Mouse (Mus musculus) liver, adult 2 months (tissue): Measurements from ENCODE around the gene Esrra.

Experiments
- CTCF ChIP-seq: fragments of 200-500 bp; IDR thresholded peaks from 2 replicates; pipeline ENCODE4 v1.5.1; 2011; ENCODE audit warnings: low read depth, low read length, control low read depth
- POLR2A ChIP-seq: fragments of 200-500 bp; IDR thresholded peaks from 2 replicates; pipeline ENCODE4 v1.6.1; 2011; ENCODE audit warnings: low read length, control low read depth; ENCODE audit not compliant: insufficient read depth; ENCODE audit errors: extremely low read depth

DNA sequence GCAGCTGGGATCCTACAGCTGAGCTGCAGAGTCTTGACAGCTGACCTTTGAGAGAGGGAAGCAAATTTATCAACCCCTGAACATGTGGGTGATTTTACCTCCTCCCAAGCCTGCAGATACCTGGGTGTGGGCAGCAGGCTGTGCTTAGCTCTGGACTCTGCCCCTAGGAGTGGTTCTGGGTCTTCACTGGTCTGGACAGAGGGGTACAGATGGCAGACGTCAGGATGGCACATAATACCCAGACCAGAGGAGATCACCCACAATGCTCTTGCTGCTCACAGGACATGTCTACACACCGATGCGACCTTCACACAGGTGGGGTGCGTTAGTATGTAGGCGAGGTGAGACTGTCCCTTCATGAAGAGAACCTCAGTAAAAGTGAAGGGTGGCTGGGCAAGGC, 27.9 kb upstream of the Esrra start:
- no peak for TF ChIP-seq CTCF
- TF ChIP-seq POLR2A, result no peak
